Mouse (Mus musculus) spleen, postnatal 36 days (tissue): ENCODE data around the gene H2-T22.
"Not testable (repeated sequence)": the region's sequence is repeated elsewhere in the genome, so short reads cannot be mapped to it uniquely, and the experiment has no call there.

Source experiments
- DNase-seq, 2 experiments: peaks; one replicate each; pipeline ENCODE4 v3.0.0; 2022; ENCODE audit warnings: low spot score in 2 of 2, mixed read lengths in 1 of 2

H2-T22 gene

GRCm38 (mm10) chr17:36030046-36030702 lies 12.4 kb downstream of the H2-T22 start:
- DNase-seq, result peak in 1 of 2 experiments; percentile 59

GRCm38 (mm10) chr17:36028879-36029619 lies 13.5 kb downstream of the H2-T22 start:
- no peak for DNase-seq

DNA sequence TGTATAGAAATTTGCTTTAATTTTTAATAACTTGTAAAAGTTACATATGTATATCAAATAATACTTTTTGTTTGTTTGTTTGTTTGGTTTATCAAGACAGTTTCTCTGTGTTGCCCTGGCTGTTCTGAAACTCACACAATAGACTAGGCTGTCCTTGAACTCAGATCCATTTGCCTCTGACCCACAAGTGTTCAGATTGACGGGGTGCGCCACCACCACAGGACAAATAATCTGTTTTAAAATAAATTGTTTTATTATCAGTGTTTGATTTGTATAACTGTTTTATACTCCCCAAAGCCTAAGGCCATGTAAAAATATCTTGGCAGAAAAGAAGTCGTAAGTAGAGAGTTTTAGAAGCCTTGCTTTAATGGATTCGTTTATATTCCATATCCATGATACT lies 14.9 kb downstream of the H2-T22 start:
- no peak for DNase-seq

GRCm38 (mm10) chr17:36025901-36026300 lies 16.6 kb downstream of the H2-T22 start:
- DNase-seq, result no peak

GRCm38 (mm10) chr17:36025197-36025596 lies 17.4 kb downstream of the H2-T22 start:
- no peak for DNase-seq

GRCm38 (mm10) chr17:36023710-36024654 lies 18.6 kb downstream of the H2-T22 start:
- DNase-seq, result peak; percentile 60 to 71

DNA sequence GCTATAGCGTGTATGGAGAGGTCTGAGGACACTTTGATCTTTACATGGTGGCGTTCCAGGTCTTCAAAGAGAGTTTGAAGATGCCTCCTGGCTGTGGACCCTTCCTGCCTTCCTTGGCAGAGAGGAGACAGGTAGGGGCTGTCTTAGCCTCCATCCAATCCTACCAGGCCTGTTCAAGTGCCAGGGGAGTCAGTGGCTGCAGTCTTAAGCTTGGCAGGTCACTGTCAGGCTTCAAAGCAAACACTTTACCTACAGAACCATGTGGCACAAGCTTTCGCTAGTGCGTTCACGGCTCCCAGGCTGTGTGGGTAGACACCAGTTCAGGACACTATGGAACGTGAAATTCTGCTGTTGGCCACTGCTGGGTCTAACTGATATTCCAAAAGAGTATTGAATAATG lies 19.6 kb downstream of the H2-T22 start:
- no peak for DNase-seq

DNA sequence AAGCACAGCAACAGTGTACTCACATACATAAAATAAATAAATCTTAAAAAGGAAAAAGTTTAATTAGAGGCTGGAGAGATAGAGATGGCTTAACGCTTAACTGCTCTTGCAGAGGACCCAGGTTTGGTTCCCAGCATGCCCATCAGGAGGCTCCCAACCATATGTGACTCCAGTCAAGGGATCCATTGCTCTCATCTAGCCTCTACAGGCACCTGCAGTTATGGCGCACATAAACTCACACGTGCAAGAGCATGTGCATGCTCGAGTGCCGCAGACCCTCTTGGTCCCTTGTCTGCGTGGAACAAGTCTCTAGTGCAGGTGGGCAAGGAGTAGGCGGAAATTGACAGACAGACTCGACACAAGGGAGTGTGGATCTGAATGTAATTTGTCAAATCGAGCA lies 20.4 kb downstream of the H2-T22 start:
- DNase-seq, result no peak

DNA sequence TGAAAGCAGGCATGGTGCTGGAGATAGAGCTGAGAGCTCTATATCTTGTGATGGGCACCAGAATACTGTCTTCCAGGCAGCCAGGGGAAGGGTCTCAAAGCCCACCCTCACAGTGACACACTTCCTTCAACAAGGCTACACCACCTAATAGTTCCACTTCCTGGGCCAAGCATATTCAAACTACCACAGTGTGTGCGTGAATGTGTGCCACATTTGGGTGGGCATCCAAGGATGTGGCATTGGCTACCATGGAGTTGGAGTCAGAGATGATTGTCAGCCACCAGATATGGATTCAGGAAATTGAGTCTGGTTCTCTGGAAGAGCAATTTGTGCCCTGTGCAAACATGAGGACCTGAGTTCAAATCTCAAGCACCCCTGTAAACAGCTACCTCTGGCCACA lies 21.2 kb downstream of the H2-T22 start:
- no peak for DNase-seq

DNA sequence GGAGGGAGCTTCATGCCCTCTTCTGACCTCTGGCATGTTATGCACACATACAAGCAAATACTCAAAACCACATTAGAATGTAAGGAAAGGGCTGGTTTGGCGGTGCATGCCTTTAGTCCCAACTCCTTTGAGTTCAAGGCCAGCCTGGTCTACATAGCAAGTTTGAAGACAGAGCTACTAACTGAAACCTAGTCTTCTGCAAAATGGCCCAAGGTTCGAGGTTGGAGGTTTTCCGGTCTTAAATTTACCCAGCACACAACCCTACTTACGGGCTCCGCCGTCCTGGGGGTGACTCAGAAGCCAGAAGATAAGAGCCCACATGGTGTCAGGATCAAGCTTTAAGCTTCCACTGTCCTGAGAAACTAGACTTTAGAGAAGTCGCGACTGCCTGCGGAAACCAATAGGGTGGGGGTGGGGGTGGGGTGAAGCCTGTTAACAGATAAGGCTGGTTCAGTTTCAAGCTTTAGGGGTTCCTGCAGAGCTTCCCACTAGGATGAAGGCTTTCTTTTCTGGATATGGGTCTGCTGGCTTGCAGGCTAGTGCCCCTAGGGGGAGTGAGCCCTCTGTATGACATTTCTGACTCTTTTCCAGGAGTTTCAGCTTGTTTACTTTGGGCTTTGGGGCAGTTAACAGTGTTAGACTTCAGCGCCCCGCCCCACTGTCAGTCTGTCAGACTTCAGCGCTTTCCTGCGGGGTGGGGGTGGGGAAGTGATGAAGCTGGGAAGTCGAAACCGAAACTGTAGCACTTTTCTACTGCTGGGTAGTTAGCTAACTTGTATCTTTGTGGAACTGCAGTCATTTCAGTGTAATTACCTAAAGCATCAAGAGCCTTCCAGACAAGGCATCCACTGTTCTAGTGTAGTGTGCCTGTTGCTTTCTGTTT lies 22.1 kb downstream of the H2-T22 start, which contains the start of gene H2-T24:
Gene H2-T24 (minus strand): TSS at position 370 of the 883 bp plus-strand sequence.
- peak; percentile 86 to 89 for DNase-seq

DNA sequence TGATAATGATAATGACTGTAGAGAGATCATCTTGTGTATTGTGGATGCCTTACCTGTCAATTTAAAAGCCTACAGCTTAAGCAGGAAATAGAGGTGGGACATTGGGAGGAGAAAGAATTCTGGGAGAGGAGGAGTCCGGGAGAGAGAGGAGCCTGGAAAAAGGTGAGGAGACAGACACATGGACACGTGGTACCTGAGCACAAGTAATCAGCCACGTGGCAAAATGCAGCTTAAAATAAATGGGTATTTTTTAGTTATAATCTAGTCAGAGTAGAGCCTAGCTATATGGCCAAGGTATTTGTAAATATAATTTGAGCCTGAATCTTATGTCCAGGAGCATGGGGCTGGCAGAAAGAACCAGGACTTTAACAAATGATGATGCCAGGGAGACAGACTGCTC lies 23.0 kb downstream of the H2-T22 start:
- no peak for DNase-seq

DNA sequence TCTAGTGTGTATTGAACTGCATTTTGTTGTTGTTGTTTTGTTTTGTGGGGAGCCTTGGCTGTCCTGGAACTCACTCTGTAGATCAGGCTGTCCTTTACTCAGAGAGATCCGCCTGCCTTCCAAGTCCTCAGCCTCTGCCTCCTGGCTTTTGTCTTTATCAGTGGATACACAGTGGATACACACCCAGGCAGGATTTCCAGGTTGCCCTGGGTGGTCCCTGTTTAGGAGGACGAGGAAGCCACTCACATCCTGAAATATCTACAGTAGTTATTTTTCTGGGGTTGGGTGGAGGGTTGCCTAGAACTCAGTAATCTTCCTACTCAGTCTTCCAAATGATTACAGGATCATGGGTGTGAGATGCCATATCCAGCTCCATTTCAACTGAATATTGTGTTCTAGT lies 23.6 kb downstream of the H2-T22 start:
- DNase-seq, result no peak

DNA sequence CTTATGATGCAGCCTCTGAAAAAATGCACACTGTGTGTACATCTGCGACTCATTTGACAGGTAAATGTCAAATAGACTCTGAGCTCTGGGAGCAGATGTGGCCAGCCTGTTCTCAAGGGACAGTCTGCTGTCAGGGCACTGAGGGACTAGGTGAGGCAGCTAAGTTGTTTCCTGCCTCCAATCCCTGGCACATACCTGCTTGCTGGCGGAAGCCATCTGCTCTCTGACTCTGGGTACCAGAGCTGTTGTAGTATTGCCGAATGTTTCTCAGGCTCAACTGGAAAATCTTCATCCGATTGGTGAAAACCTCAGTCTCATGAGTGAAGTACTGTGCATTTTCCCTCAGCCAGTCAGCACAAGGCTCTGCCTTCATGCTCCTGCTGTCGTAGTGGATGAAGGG lies 25.5 kb downstream of the H2-T22 start:
- no peak for DNase-seq

GRCm38 (mm10) chr17:36014977-36015376 lies 27.6 kb downstream of the H2-T22 start:
- DNase-seq, result no peak

- not testable (repeated sequence) for DNase-seq
Observed at GRCm38 (mm10) chr17:36004409-36004808, 38.1 kb downstream of the H2-T22 start.

- no peak for DNase-seq
Observed at GRCm38 (mm10) chr17:36003331-36003730, 39.2 kb downstream of the H2-T22 start.

DNA sequence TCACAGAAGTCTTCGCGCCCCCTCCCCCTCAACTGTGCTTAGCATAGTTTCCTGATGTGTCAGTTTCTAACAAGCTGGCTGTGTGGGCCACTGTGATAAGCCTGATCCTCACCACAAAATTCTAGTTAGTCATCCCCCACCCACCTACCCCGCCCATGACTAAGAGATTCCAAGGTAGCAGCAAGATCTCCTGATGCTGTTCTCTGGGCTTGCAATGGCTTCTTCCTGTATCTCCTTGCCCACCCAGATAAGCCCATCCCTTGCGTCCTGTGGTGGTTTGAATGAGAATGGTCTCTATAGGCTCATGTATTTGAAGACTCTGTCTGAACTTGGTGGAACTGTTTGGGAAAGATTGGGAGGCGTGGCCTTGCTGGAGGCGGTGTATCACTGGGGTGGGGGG lies 40.6 kb downstream of the H2-T22 start:
- DNase-seq, result peak; percentile 63 to 76

- DNase-seq, result peak; percentile 69 to 77
Observed at GRCm38 (mm10) chr17:36001121-36001897, 41.2 kb downstream of the H2-T22 start.

- peak in 1 of 2 experiments; percentile 37 for DNase-seq
Observed at GRCm38 (mm10) chr17:36000349-36000748, 42.2 kb downstream of the H2-T22 start.

- DNase-seq, result peak; percentile 82 to 86
Observed at GRCm38 (mm10) chr17:35999356-35999755, 43.2 kb downstream of the H2-T22 start.
